Mouse (Mus musculus) heart, adult 8-10 months (tissue): ENCODE results near the gene Comtd1. TPM values are rescaled to one million over a fixed set of nuclear protein-coding genes. Genes with fewer than 3 reads are reported as not detected.
A peak's percentile ranks its signal among the peaks of the same experiment; 100 is the strongest.

Experiments
- DNase-seq: peaks from one replicate; pipeline ENCODE4 v3.0.0; 2022; ENCODE audit warnings: low spot score
- total RNA-seq, 4 experiments: library from RNA; stranded (reverse); gene quantifications; 2 replicates each; pipeline ENCODE4 v1.2.4; 2022

Comtd1 gene
- total RNA-seq, result 10 to 100 TPM in 2 of 4 experiments, 1 to 10 TPM in 2; 8.4 to 12.0 (median 10.3) TPM

GRCm38 (mm10) chr14:21848166-21849154, at the start of gene Comtd1:
TSS of gene Comtd1 (minus strand) at chr14:21848977.
- DNase-seq, result peak; percentile 95

GRCm38 (mm10) chr14:21892341-21892659, 43.5 kb upstream of the Comtd1 start:
- DNase-seq, result no peak

- no peak for DNase-seq
Measured at GRCm38 (mm10) chr14:21891581-21892340, 43.0 kb upstream of the Comtd1 start.

GRCm38 (mm10) chr14:21890430-21890829, 41.7 kb upstream of the Comtd1 start:
- no peak for DNase-seq

- no peak for DNase-seq
Measured at GRCm38 (mm10) chr14:21866816-21867215, 18.0 kb upstream of the Comtd1 start.

- DNase-seq, result no peak
Measured at GRCm38 (mm10) chr14:21866291-21866690, 17.5 kb upstream of the Comtd1 start.

GRCm38 (mm10) chr14:21856886-21857285, 8.1 kb upstream of the Comtd1 start:
- no peak for DNase-seq

GRCm38 (mm10) chr14:21855961-21856360, 7.2 kb upstream of the Comtd1 start:
- DNase-seq, result no peak

- DNase-seq, result no peak
Measured at GRCm38 (mm10) chr14:21854271-21854670, 5.5 kb upstream of the Comtd1 start.

- no peak for DNase-seq
Measured at GRCm38 (mm10) chr14:21853456-21854109, 4.8 kb upstream of the Comtd1 start.

GRCm38 (mm10) chr14:21851996-21852791, 3.4 kb upstream of the Comtd1 start:
- DNase-seq, result peak; percentile 62

- DNase-seq, result no peak
Measured at GRCm38 (mm10) chr14:21850419-21851127, 1.8 kb upstream of the Comtd1 start.

- DNase-seq, result no peak
Measured at GRCm38 (mm10) chr14:21849524-21850418, 994 bp upstream of the Comtd1 start.

- DNase-seq, result no peak
Measured at GRCm38 (mm10) chr14:21847381-21848165, 1.2 kb downstream of the Comtd1 start.

GRCm38 (mm10) chr14:21846827-21847380, 1.9 kb downstream of the Comtd1 start:
- DNase-seq, result no peak

GRCm38 (mm10) chr14:21843263-21843662, 5.5 kb downstream of the Comtd1 start:
- DNase-seq, result no peak

- no peak for DNase-seq
Measured at GRCm38 (mm10) chr14:21841819-21842592, 6.8 kb downstream of the Comtd1 start.
